8 mouse cellular contexts compared by ENCODE assay signal in the genomic region with DNA sequence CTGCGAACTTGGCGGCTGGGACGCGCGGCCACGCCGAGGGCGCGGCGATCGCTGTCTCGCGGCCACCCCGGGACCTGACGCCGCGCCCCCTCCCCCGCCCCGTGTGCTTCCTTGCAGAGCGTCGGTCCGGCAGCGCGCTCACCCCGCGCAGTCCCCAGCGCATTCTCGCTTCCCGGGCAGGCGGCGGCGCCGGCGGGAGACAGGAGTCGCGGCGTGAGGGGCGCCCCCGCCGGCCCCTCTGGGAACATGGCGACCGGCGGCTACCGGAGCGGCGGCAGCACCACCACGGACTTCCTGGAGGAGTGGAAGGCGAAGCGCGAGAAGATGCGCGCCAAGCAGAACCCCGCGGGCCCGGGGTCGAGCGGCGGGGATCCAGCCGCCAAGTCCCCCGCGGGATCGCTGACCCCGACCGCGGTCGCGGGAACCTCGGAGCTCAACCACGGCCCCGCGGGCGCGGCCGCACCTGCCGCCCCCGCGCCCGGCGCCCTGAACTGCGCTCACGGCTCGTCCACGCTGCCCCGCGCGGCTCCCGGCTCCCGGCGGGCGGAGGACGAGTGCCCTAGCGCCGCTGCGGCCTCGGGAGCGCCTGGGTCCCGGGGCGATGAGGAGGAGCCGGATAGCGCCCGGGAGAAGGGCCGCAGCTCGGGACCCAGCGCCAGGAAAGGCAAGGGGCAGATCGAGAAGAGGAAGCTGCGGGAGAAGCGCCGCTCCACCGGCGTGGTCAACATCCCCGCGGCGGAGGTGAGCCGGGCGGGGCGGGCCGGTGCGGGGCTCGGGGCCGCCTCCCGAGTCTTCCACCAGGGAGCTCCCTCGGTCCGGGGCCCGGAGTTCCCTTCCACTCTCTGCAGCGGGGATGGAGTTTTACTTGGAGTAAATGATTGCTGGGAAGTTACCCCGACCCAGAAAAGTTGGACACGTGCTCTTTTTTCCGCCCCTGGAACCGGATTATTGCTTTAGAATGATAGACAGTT. TPM values are rescaled to one million over a fixed set of nuclear protein-coding genes. Genes with fewer than 3 reads are reported as not detected.
A peak's percentile ranks its signal among the peaks of the same experiment; 100 is the strongest.
DNase-seq lines count a peak whose midpoint lies in the region; ATAC-seq and TF ChIP-seq lines count a peak whose summit lies in the region.

No protein-coding gene starts in this region.

- H3K27ac ChIP-seq in layer of hippocampus, adult 2 months = no peak overlapping the region; the same call in 1 of the 2 replicates
- peak overlapping the region; percentile 70 for H3K27ac ChIP-seq in gastrocnemius, adult 2 months
- peak overlapping the region; percentile 25; the same call in 1 of the 2 replicates for H3K27ac ChIP-seq in hindbrain, embryonic 16.5 days (ENCODE audit: low read depth, low read length)
- H3K27ac ChIP-seq in limb, embryonic 12.5 days = 0 out of 2 replicates have a peak overlapping the region, but pooled peaks have one; percentile 45
- no peak overlapping the region for H3K27ac ChIP-seq in midbrain, embryonic 13.5 days

- peak overlapping the region; percentile 99 for H3K4me2 ChIP-seq in hindbrain, embryonic 16.5 days (ENCODE audit: low read length)
- peak overlapping the region; percentile 93 for H3K4me2 ChIP-seq in limb, embryonic 12.5 days
- peak overlapping the region; percentile 97 for H3K4me2 ChIP-seq in midbrain, embryonic 13.5 days (replicated peaks)

- no peaks in the 10 kb centered on the region for H3K9me3 ChIP-seq in hindbrain, embryonic 16.5 days (ENCODE audit: control insufficient read depth, low read length)
- H3K9me3 ChIP-seq in limb, embryonic 12.5 days = no peaks in the 10 kb centered on the region
- H3K9me3 ChIP-seq in midbrain, embryonic 13.5 days = no peaks in the 10 kb centered on the region

- H3K9ac ChIP-seq in hindbrain, embryonic 16.5 days (ENCODE audit: low read depth, low read length) = peak overlapping the region; percentile 77
- H3K9ac ChIP-seq in limb, embryonic 12.5 days (replicated peaks) = peak overlapping the region; percentile 73
- peak overlapping the region; percentile 77 for H3K9ac ChIP-seq in midbrain, embryonic 13.5 days (replicated peaks)

- peaks cover 5% of the 10 kb centered on the region for H3K27me3 ChIP-seq in hindbrain, embryonic 16.5 days (replicated peaks; ENCODE audit: control insufficient read depth, insufficient read depth, low read length)
- H3K27me3 ChIP-seq in limb, embryonic 12.5 days = peaks cover 28% of the 10 kb centered on the region
- H3K27me3 ChIP-seq in midbrain, embryonic 13.5 days = peaks cover 29% of the 10 kb centered on the region

- intact Hi-C loops in gastrocnemius, adult 2 months (cut with DNase I) = loop anchor here (10.0 kb wide), 1 partner anchor 112 kb away; no protein-coding TSS in a partner anchor

- peaks cover 3% of the 10 kb centered on the region; the same call in 1 of the 2 replicates for H3K4me1 ChIP-seq in hindbrain, embryonic 16.5 days (ENCODE audit: control insufficient read depth, insufficient read depth, low read depth, low read length)
- H3K4me1 ChIP-seq in limb, embryonic 12.5 days (replicated peaks) = no peaks in the 10 kb centered on the region; the same call in 1 of the 2 replicates
- H3K4me1 ChIP-seq in midbrain, embryonic 13.5 days (replicated peaks) = peaks cover 10% of the 10 kb centered on the region

- WGBS in hindbrain, embryonic 16.5 days = under 1% methylated on average over 90 of the region's 129 CpGs
- WGBS in limb, embryonic 12.5 days = under 1% methylated on average over 121 of the region's 129 CpGs
- WGBS in midbrain, embryonic 13.5 days = under 1% methylated on average over 115 of the region's 129 CpGs

- H3K36me3 ChIP-seq in hindbrain, embryonic 16.5 days (ENCODE audit: control insufficient read depth, insufficient read depth, low read length) = no peaks in the 10 kb centered on the region
- no peaks in the 10 kb centered on the region for H3K36me3 ChIP-seq in limb, embryonic 12.5 days
- H3K36me3 ChIP-seq in midbrain, embryonic 13.5 days = no peaks in the 10 kb centered on the region

- DNase-seq in layer of hippocampus, adult 2 months (ENCODE audit: low spot score in 2 of 2) = peak in 1 of 2 experiments; percentile 17
- no peak for DNase-seq in layer of hippocampus, adult 9-10 months (ENCODE audit: low spot score)
- peak; percentile 34 for DNase-seq in cerebellum, adult 8-10 months
- peak; percentile 42 for DNase-seq in gastrocnemius, adult 2 months
- DNase-seq in testis, postnatal 10 days (ENCODE audit: low spot score) = peak; percentile 75

- ATAC-seq in hindbrain, embryonic 16.5 days = peak; percentile 67
- peak; percentile 37; the same call in 1 of the 2 replicates for ATAC-seq in limb, embryonic 12.5 days (ENCODE audit: insufficient number of reproducible peaks, insufficient read depth, low FRiP score, low TSS enrichment, low read depth)
- peak; percentile 72 for ATAC-seq in midbrain, embryonic 13.5 days

- peak; percentile 64 for TF ChIP-seq CTCF in layer of hippocampus, adult 2 months (conservative IDR thresholded peaks at IDR 0.05)
- TF ChIP-seq CTCF in gastrocnemius, adult 2 months (IDR thresholded peaks at IDR 0.05) = peak; percentile 47

- peak overlapping the region; percentile 70 for H3K4me3 ChIP-seq in layer of hippocampus, adult 2 months
- peak overlapping the region; percentile 89 for H3K4me3 ChIP-seq in gastrocnemius, adult 2 months
- peak overlapping the region; percentile 87 for H3K4me3 ChIP-seq in hindbrain, embryonic 16.5 days (ENCODE audit: low read length)
- peak overlapping the region; percentile 77 for H3K4me3 ChIP-seq in limb, embryonic 12.5 days (replicated peaks)
- peak overlapping the region; percentile 81 for H3K4me3 ChIP-seq in midbrain, embryonic 13.5 days (replicated peaks)

RNA-seq across cellular contexts. Expression of gene Pawr, which starts 0.9 kb away (rescaled TPM):
- total RNA-seq in layer of hippocampus, adult 2 months (2021) = 1 to 10 TPM; 2.1 to 2.4 TPM
- 1 to 10 TPM in 1 of 2 experiments, under 1 TPM in 1; 0.99 to 1.0 TPM for total RNA-seq in gastrocnemius, adult 2 months (2021)
- polyA plus RNA-seq in hindbrain, embryonic 16.5 days (2015; fragmentation: Nextera tagmentation; extraction: Ambion mirVana) = 2.3 and 2.8 TPM in 2 replicates
- polyA plus RNA-seq in limb, embryonic 12.5 days (2016; fragmentation: Nextera tagmentation; extraction: Ambion mirVana) = 5.6 and 5.8 TPM in 2 replicates
- 2.6 and 4.0 TPM in 2 replicates for polyA plus RNA-seq in midbrain, embryonic 13.5 days (2015; fragmentation: Nextera tagmentation; extraction: Ambion mirVana)

Comparison
In these comparisons a context has a peak if more than half of its experiments do, and no peak if none do; other contexts are left out.
1. H3K27ac ChIP-seq: peak in gastrocnemius, adult 2 months (single experiment), hindbrain, embryonic 16.5 days (single experiment) and limb, embryonic 12.5 days (single experiment); none in layer of hippocampus, adult 2 months (single experiment) and midbrain, embryonic 13.5 days (single experiment).
2. Peak in every context shown above with its lines, with median percentiles within 50 percentile points of each other: H3K4me3 ChIP-seq, ATAC-seq, H3K4me2 ChIP-seq and H3K9ac ChIP-seq.